Mouse (Mus musculus) lung, embryonic 16.5 days (tissue): ENCODE measurements around the gene Entr1. TPM values are rescaled to one million over a fixed set of nuclear protein-coding genes. Genes with fewer than 3 reads are reported as not detected.
A peak's percentile ranks its signal among the peaks of the same experiment; 100 is the strongest.

Experiments used
- ATAC-seq: fragments of 200-750 bp; cut with Nextera tagmentation; 2 replicates; pipeline ENCODE4 v1.8.0; 2017; ENCODE audit warnings: low read depth, mild to moderate bottlenecking, moderate library complexity
- H3K27ac ChIP-seq: fragments of 300-500 bp; sonication (generic); 2 replicates; pipeline ENCODE4 v1.5.1; 2014; ENCODE audit warnings: mild to moderate bottlenecking, control low read depth, low read length
- H3K27me3 ChIP-seq: fragments of 300-500 bp; sonication (generic); 2 replicates; pipeline ENCODE4 v1.6.1; 2014; ENCODE audit warnings: low read depth, low read length, mixed read lengths; ENCODE audit not compliant: control insufficient read depth, insufficient read depth
- H3K36me3 ChIP-seq: fragments of 300-500 bp; sonication (generic); 2 replicates; pipeline ENCODE4 v1.6.1; 2014; ENCODE audit warnings: low read length; ENCODE audit not compliant: control insufficient read depth, insufficient read depth
- H3K4me1 ChIP-seq: fragments of 300-500 bp; sonication (generic); replicated peaks from 2 replicates; pipeline ENCODE4 v1.6.1; 2014; ENCODE audit warnings: low read length, mixed read lengths; ENCODE audit not compliant: control insufficient read depth, insufficient read depth
- H3K4me2 ChIP-seq: fragments of 300-500 bp; sonication (generic); 2 replicates; pipeline ENCODE4 v1.6.1; 2014; ENCODE audit warnings: low read depth, low read length, control low read depth
- H3K4me3 ChIP-seq: fragments of 300-500 bp; sonication (generic); 2 replicates; pipeline ENCODE4 v1.5.1; 2014; ENCODE audit warnings: mild to moderate bottlenecking, low read length, control low read depth
- H3K9ac ChIP-seq: fragments of 300-500 bp; sonication (generic); 2 replicates; pipeline ENCODE4 v1.6.1; 2014; ENCODE audit warnings: low read length, control low read depth
- H3K9me3 ChIP-seq: fragments of 300-500 bp; sonication (generic); 2 replicates; pipeline ENCODE4 v1.6.1; 2016; ENCODE audit warnings: low read length; ENCODE audit not compliant: control insufficient read depth
- WGBS: fragments of 180-500 bp; shearing (Covaris S2); extraction: QIAGEN DNeasy Blood & Tissue Kit; methylation state at CpG from one replicate; pipeline ENCODE4 v1.1.7; 2014; 5-methylcytosine and 5-hydroxymethylcytosine counted together
- polyA plus RNA-seq: library from polyadenylated mRNA; unstranded; fragments of >200 nt; fragmentation: Nextera tagmentation; extraction: Ambion mirVana; gene quantifications from 2 replicates; pipeline ENCODE4 v1.2.1, GENCODE M21; 2015

Entr1 gene
- polyA plus RNA-seq, 1 experiment from 2014 or later: 112 TPM

DNA sequence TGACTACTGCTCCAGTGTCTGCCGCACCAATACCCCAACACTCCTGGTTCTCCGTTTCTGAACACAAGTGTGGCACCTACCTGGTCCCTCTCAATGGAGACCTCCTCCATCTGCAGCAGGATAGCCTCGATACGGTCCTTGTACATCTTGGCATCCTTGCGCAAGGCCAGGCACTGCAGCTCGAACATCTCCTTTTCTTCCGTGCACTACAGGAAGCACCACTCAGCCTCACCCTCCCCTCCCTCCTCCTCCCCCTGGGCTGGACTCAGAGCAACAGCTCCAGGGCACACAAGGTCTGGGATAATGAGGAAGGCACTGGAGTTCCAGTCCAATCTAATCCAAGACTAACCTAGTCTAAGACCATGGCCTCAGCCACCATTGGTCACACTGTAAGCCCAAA is 32.4 kb downstream of the Entr1 start:
- peak; percentile 19 for ATAC-seq
- no peak overlapping the region for H3K9ac ChIP-seq
- H3K27ac ChIP-seq: no peak overlapping the region
- H3K4me1 ChIP-seq: peaks cover 6% of the 10 kb centered on the region
- H3K4me2 ChIP-seq: peak overlapping the region; percentile 19; the same call in 1 of the 2 replicates
- no peaks in the 10 kb centered on the region for H3K9me3 ChIP-seq
- no peak overlapping the region; the same call in 1 of the 2 replicates for H3K4me3 ChIP-seq
- H3K36me3 ChIP-seq: no peaks in the 10 kb centered on the region
- no peaks in the 10 kb centered on the region for H3K27me3 ChIP-seq
- 55% methylated on average over 7 of the region's 7 CpGs for WGBS

DNA sequence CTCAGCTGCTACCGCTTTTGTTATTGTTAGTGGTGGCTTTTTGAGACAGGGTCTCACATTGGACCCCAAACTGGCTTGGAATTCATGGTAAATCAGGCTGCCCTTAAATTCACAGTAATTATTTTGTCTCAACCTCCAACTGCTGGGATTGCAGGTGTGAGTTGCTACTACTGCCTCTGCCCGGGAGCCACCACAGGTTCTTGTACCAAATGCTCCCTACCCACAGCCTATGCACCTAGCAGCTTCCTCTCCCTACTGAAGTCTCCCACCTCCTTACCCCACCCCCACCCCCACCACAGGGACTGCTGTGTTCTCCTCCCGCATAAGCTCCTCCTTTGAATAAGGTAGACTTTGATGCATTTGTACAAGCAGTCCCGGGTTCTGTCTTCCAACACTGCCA is 32.9 kb downstream of the Entr1 start:
- WGBS: 65% methylated on average over 4 of the region's 4 CpGs
- H3K9me3 ChIP-seq: no peaks in the 10 kb centered on the region
- no peak overlapping the region for H3K9ac ChIP-seq
- peaks cover 7% of the 10 kb centered on the region for H3K4me1 ChIP-seq
- H3K4me2 ChIP-seq: peak overlapping the region; percentile 19; the same call in 1 of the 2 replicates
- no peaks in the 10 kb centered on the region for H3K27me3 ChIP-seq
- H3K4me3 ChIP-seq: no peak overlapping the region; the same call in 1 of the 2 replicates
- no peak for ATAC-seq
- H3K27ac ChIP-seq: no peak overlapping the region
- H3K36me3 ChIP-seq: no peaks in the 10 kb centered on the region

DNA sequence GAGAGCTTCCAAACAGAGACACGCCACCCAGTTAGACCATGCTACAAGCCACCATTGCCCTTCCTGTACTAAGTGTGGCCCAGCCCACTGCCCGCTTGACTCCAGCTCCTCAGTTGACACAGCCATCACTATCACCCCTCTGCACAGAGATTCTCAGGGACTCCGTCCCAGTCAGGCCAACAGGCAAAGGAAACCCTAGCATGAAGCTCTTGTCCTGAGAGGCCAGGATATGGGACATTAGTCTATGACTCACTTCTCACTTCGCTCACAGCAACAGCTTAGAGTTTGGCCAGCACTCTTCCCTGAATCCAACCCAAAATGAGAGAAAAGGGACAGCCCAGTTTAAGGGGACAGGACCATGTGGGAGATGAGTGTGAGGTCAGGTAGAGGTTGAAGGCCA is 34.7 kb downstream of the Entr1 start:
- H3K36me3 ChIP-seq: 0 out of 2 replicates have a peak, but pooled peaks cover under 1% of the 10 kb centered on the region
- 86% methylated on average over 4 of the region's 4 CpGs for WGBS
- no peak overlapping the region for H3K4me3 ChIP-seq
- H3K4me1 ChIP-seq: peaks cover 13% of the 10 kb centered on the region
- H3K27me3 ChIP-seq: no peaks in the 10 kb centered on the region
- no peak overlapping the region for H3K9ac ChIP-seq
- no peak overlapping the region for H3K27ac ChIP-seq
- H3K4me2 ChIP-seq: no peak overlapping the region
- H3K9me3 ChIP-seq: no peaks in the 10 kb centered on the region
- ATAC-seq: no peak

DNA sequence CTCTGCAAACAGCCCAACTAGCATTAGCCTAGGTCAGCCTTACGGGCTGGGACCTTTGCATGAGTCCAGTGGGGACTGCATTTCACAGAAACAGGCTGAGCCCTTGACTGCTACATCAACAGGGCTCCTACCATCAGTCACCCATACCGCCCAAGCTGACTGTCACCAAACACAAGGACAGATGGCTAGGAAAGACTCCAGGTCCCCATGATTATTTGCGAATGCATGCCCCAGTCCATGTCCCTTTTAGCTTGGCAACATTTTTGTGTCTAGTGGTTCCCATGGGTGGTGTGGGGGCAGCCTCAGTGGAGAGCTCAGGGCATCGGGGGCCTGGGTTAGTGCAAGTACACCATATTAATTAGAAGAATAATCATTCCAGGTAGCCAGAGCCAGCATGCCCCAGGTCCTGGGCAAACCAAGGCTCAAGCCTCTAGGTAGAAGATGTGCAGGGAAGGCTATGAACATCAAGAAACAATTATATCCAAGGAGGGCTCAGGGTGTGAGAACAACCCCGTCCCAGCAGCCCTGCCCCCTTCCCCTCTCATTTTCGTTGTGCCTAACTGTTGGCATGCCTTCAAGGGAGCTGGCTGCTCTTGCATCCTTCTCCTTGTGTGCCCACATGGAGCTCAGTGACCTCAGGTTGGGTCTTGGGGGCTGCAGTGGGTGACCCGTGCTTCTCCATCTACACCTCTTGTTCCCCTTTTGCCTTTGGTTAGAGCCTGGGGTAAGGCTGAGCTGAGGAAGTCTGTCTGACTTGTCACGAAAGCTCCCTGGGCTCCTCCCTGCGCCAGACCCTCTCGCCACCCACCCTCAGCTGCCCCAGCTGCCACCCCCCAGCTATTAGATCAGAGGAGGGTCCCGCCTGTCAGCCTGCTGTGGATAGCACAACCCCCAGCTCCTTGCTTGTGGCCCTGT is 35.8 kb downstream of the Entr1 start:
- ATAC-seq: no peak
- H3K27ac ChIP-seq: no peak overlapping the region
- 83% methylated on average over 11 of the region's 11 CpGs for WGBS

DNA sequence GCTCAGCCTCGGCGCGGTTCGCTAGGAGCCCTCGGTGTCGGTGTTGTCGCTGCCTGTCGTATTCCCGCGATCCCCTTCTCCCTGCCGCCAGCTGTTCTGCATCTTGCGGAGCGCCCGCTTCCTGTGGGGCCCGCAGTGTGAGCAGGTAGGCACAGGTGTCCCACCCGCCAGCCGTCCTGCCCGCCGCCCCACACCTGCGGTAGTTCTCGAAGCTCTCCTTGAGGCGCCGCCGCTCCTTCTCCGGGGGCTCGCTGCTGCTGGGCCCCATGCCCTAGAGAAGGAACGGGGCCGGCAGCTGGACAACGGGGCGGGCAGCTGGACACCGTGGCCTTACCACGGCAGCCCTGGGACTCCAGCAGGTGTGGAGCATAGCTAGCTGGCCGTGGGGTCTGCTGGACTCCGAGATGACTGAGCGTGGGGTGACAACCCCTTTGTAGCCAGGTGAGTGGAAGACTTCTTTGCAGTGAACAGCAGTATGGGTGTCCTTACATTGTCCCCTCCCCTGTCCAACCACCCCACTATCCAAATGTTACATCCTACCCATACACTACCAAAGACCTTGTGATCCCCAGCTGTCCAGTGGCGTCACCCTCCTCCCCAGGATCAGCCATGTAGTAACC is 36.7 kb downstream of the Entr1 start:
- Histone ChIP-seq H3K4me1 (peaks cover 26% of the 10 kb centered on the region), H3K4me2 (peak overlapping the region; percentile 98), H3K9ac (peak overlapping the region; percentile 88), H3K27me3 (no peaks in the 10 kb centered on the region), H3K9me3 (no peaks in the 10 kb centered on the region), H3K27ac (peak overlapping the region; percentile 68), H3K4me3 (peak overlapping the region; percentile 90), H3K36me3 (peaks cover 5% of the 10 kb centered on the region; the same call in 1 of the 2 replicates)
- WGBS: 4% methylated on average over 36 of the region's 36 CpGs
- ATAC-seq: peak; percentile 20

More for the DNA sequence above, 35.8 kb downstream of the Entr1 start:
- Histone ChIP-seq H3K9me3 (no peaks in the 10 kb centered on the region), H3K27me3 (no peaks in the 10 kb centered on the region), H3K4me1 (peaks cover 22% of the 10 kb centered on the region), H3K9ac (peak overlapping the region; percentile 88; the same call in 1 of the 2 replicates), H3K36me3 (peaks cover 5% of the 10 kb centered on the region; the same call in 1 of the 2 replicates), H3K4me2 (peak overlapping the region; percentile 98; the same call in 1 of the 2 replicates), H3K4me3 (peak overlapping the region; percentile 90)

DNA sequence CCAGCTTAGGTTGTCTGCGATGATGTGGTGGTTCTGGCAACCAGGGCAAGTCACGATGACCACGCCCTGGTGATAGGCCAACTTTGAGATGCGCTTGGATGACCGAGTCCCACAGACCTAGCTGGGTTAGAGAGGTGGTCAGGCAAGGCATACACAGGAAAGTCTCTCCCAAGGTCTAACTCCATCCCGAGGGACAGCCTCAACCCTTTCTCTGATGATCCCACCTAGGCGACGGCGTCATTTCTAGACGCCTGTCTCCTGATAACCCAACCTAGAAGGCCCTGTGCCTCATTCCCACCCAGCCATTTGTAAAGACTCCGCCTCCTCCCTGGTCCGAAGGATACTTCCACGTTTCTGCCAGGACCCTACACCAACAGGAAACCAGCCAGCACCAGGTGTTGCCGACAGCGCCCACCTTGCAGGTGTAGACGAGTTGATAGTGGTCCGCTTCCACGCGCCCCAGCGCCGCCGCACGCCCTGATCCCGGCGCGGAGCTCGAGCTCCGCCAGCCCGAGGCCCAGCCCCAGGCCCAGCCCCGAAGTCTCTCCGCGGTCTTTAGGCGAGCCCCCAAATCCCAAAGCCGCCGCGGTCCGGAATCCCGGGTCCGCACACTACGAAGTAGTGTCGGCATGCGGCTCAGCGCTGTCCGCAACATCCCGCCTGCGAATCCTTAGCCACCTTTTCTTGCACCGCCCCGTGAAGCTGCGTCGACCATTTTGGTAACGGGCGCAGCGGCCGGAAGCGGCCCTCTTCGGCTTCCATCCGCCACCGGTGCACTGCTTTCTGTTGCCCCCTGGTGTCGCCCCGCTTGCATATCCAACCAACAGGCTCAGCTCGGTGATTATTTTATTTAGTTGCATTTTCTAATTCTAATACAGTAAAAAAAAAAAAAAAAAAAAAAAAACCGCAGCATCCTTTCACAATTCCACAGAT is 37.5 kb downstream of the Entr1 start, which contains the start of gene Dnlz:
Gene Dnlz, minus strand, starts transcription at position 753 of the 933 bp plus-strand sequence.
- ATAC-seq: peak; percentile 77
- peaks cover 26% of the 10 kb centered on the region for H3K4me1 ChIP-seq
- no peaks in the 10 kb centered on the region for H3K9me3 ChIP-seq
- H3K4me2 ChIP-seq: peak within 1 kb of the TSS; percentile 98
- H3K36me3 ChIP-seq: peaks cover 5% of the 10 kb centered on the region; the same call in 1 of the 2 replicates
- WGBS: under 1% methylated on average over 62 of the region's 62 CpGs
- no peaks in the 10 kb centered on the region for H3K27me3 ChIP-seq
- H3K4me3 ChIP-seq: peak within 1 kb of the TSS; percentile 90
- peak within 1 kb of the TSS; percentile 89 for H3K27ac ChIP-seq
- H3K9ac ChIP-seq: peak within 1 kb of the TSS; percentile 97

DNA sequence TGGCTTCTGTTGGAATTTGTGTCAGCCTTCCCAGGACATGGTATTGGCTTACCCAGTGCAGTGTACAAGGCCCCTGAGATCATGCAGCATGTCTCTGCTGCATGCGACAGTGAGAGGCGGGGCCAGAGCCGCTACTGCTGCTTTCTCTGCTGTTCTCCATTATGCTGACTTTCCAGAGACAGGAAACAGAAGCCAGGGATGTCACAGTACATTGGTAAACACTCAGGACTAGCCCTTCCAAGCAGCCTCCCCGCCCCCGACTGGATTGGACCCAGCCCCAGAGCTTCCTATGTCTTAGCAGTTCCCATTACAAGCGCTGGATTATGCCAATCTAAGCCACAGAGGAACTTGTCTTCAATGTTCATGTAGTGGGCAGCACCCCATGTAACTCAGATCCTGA is 40.9 kb downstream of the Entr1 start:
- H3K9ac ChIP-seq: peak overlapping the region; percentile 27; the same call in 1 of the 2 replicates
- peaks cover 27% of the 10 kb centered on the region for H3K4me1 ChIP-seq
- 35% methylated on average over 6 of the region's 6 CpGs for WGBS
- peaks cover 21% of the 10 kb centered on the region for H3K36me3 ChIP-seq
- H3K27ac ChIP-seq: peak overlapping the region; percentile 72
- no peak overlapping the region for H3K4me2 ChIP-seq
- no peak overlapping the region for H3K4me3 ChIP-seq
- no peaks in the 10 kb centered on the region for H3K9me3 ChIP-seq
- H3K27me3 ChIP-seq: no peaks in the 10 kb centered on the region
- peak; percentile 57 for ATAC-seq

DNA sequence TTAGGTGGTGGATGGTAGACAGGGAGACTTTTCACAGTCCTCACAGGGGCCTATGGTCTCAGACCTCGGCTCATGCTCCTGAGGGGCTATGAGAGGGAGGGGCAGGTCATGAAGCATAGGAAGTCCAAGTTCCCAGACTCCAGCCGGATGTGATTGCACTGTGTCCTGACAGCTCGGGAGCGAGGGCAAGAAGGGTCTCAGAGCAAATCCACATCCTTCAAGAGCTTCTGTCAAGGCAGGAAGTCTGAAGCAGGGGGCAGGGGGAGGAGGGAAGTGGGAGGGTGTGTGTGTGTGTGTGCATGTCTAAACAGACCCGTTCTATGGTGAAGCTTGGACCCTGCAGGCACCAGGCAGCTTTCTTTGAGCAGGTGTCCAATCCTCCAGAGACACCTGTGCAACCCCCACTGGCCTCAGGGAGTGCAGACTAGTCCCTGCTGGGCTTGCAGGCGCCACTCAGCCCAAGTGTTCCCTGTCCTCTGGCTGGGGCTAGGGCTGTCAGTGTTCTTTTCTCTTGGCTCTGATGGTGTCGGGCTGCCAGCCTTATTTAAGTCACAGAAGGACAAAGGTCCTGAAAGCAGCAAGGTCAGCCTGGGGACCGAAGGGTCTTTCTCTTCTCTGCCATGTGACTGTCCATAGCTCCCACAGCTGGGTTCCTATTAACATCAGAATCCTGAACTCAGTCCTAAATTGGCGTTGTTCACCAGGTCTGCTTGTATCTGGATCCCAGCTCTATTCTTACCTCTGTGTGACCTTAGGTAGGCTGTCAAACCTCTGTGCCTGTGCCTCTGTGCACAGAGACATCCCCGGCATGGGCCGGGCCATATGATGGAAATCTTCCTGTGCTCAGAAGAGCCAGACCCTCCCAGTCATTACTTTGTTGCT is 46.3 kb downstream of the Entr1 start:
- Histone ChIP-seq H3K9ac (peak overlapping the region; percentile 32; the same call in 1 of the 2 replicates), H3K4me2 (peak overlapping the region; percentile 20; the same call in 1 of the 2 replicates), H3K9me3 (no peaks in the 10 kb centered on the region), H3K27me3 (no peaks in the 10 kb centered on the region), H3K4me3 (no peak overlapping the region), H3K27ac (peak overlapping the region; percentile 74), H3K4me1 (peaks cover 27% of the 10 kb centered on the region), H3K36me3 (peaks cover 23% of the 10 kb centered on the region)
- ATAC-seq: peak; percentile 44
- WGBS: 44% methylated on average over 11 of the region's 11 CpGs
